In the genomic region with DNA sequence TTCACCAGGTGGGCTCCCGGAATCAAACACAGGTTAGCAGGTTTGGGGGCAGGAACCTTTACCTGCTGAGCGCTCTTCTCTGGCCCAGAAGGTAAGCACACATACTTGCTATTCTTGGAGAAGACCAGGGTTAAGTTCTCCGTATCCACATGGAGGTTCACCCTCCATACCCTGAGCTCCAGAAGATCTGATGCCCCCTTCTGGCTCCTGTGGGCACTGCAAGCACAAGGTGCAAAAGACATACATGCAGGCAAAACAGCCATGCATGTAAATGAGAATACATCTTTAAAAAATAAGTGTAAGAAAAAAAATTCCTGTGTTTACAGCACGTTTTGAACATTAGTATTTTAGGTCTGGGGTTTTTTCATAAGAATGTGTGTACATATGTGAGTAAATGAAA, we compare ENCODE assay signal across 13 mouse cellular contexts. TPM values are rescaled to one million over a fixed set of nuclear protein-coding genes. Genes with fewer than 3 reads are reported as not detected.
DNase-seq lines count a peak whose midpoint lies in the region; ATAC-seq and TF ChIP-seq lines count a peak whose summit lies in the region.
"Had no signal": no experiment of that assay in that cellular context is flagged by ENCODE, and none has a peak within 500 bp of the region (broad histone marks: within the 10 kb centered on the region; RNA-seq: fewer than 3 reads in every experiment).

No protein-coding gene starts in this region.

- H3K4me3 ChIP-seq in heart, adult 2 months: no peak overlapping the region
- H3K4me3 ChIP-seq: forebrain, embryonic 15.5 days; heart, embryonic 13.5 days; limb, embryonic 13.5 days; midbrain, embryonic 12.5 days had no signal

- 86% methylated on average over 4 of the region's 4 CpGs for WGBS in heart, adult 2 months

- intact Hi-C loops in heart, adult 2 months (cut with DNase I): no loop called here
- intact Hi-C loops in heart, postnatal 14 days (cut with DNase I): no loop called here
- intact Hi-C loops in left cerebral cortex, postnatal 10 days (cut with DNase I): no loop called here

- no peak overlapping the region for H3K27ac ChIP-seq in heart, adult 2 months
- H3K27ac ChIP-seq: forebrain, embryonic 15.5 days; heart, embryonic 13.5 days; limb, embryonic 13.5 days; midbrain, embryonic 12.5 days had no signal

- TF ChIP-seq CTCF in heart, adult 2 months (IDR thresholded peaks at IDR 0.05): 0 out of 2 replicates have a peak, but pooled peaks have one; percentile 16

- DNase-seq in heart, adult 2 months: no peak
- no peak for DNase-seq in heart, postnatal 14 days
- DNase-seq in lung, postnatal 10 days: peak; percentile 23
- no peak for DNase-seq in lung, adult 18-20 months
- DNase-seq in induced T-regulatory cell, adult 2 months (ENCODE audit: low read depth): peak; percentile 61
- DNase-seq in thymus, postnatal 4 days: peak; percentile 73
- DNase-seq in left cerebral cortex, postnatal 10 days (ENCODE audit: extremely low spot score in 1 of 2, low spot score in 2 of 2): no peak

- H3K9ac ChIP-seq in heart, adult 2 months (ENCODE audit: low read depth, low read length): no peak overlapping the region
- H3K9ac ChIP-seq: forebrain, embryonic 15.5 days; heart, embryonic 13.5 days; limb, embryonic 13.5 days; midbrain, embryonic 12.5 days had no signal

- no peak for ATAC-seq in erythroblast, adult 5-6 weeks (replicated peaks; ENCODE audit: low FRiP score, poor library complexity, severe bottlenecking)
- ATAC-seq: forebrain, embryonic 15.5 days had no signal

- H3K79me2 ChIP-seq in heart, adult 2 months (replicated peaks; ENCODE audit: control insufficient read depth, insufficient read depth, low read length): no peaks in the 10 kb centered on the region

- no peaks in the 10 kb centered on the region for H3K27me3 ChIP-seq in heart, adult 2 months (ENCODE audit: control insufficient read depth, insufficient read depth, low read length)
- H3K27me3 ChIP-seq: forebrain, embryonic 15.5 days; heart, embryonic 13.5 days; limb, embryonic 13.5 days; midbrain, embryonic 12.5 days had no signal

- H3K36me3 ChIP-seq in heart, adult 2 months (ENCODE audit: control insufficient read depth, insufficient read depth, low read length): no peaks in the 10 kb centered on the region
- H3K36me3 ChIP-seq: forebrain, embryonic 15.5 days; G1E; heart, embryonic 13.5 days; limb, embryonic 13.5 days; midbrain, embryonic 12.5 days had no signal

- TF ChIP-seq POLR2A in heart, adult 2 months (IDR thresholded peaks at IDR 0.05; ENCODE audit: insufficient read depth, low read depth, low read length): no peak

- no peak for TF ChIP-seq EP300 in heart, adult 2 months (IDR thresholded peaks at IDR 0.05; ENCODE audit: insufficient read depth, low read depth, low read length)

- H3K4me1 ChIP-seq in heart, adult 2 months (ENCODE audit: control insufficient read depth, insufficient read depth, low read length): no peaks in the 10 kb centered on the region
- H3K4me1 ChIP-seq: heart, embryonic 13.5 days; midbrain, embryonic 12.5 days had no signal

RNA-seq across cellular contexts. Expression of a gene that starts 52.6 kb away (rescaled TPM):
- total RNA-seq in heart, adult 2 months (2021): not detected
- polyA plus RNA-seq in heart, adult 2 months (2012; rRNA removed): 0.09 and 0.27 TPM in 2 replicates
- total RNA-seq in heart, postnatal 14 days (2021): not detected
- not detected in 2 replicates for total RNA-seq in erythroblast, adult 5-6 weeks (2015; ENCODE audit: low replicate concordance)
- not detected in 2 replicates for total RNA-seq in erythroblast, adult 5-6 weeks (2017; ENCODE audit: low replicate concordance)
- not detected for total RNA-seq in left cerebral cortex, postnatal 10 days (2021)
- polyA plus RNA-seq: G1E; heart, embryonic 13.5 days; limb, embryonic 13.5 days; midbrain, embryonic 12.5 days had no signal

Comparison
In these comparisons a context has a peak if more than half of its experiments do, and no peak if none do; other contexts are left out.
1. DNase-seq: peak in lung, postnatal 10 days (single experiment), induced T-regulatory cell, adult 2 months (single experiment) and thymus, postnatal 4 days (single experiment); none in heart, adult 2 months (0 of 2), heart, postnatal 14 days (0 of 2), lung, adult 18-20 months (0 of 2) and left cerebral cortex, postnatal 10 days (0 of 2).